Mouse (Mus musculus): ENCODE data around the gene Trp53rkb. TPM values are rescaled to one million over a fixed set of nuclear protein-coding genes. Genes with fewer than 3 reads are reported as not detected.

Trp53rkb gene
- total and polyA plus RNA-seq, 3 experiments = 7.0 to 9.1 (median 7.1) TPM

DNA sequence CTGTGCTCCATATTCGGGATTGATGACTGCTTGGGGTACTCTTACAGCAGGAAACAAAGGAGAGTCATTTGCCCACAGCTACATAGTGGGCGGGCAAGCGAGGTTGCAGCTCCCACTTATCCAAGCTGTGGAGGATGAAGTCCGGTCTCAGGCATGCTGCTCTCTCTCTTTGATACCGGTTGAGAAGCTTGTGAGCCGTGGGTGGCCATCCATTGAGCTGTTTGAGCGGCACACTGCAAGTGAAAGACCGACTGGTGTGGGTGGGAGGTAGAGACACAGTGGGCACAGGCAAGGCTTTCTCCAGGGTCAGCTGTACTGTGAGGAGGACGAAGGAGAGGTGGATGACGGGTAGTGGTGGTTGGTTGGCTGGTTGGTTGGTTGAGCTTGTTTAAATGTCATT, 18.5 kb downstream of the Trp53rkb start:
- Histone ChIP-seq H3K9ac (ENCODE audit: insufficient read depth, low read depth) (no peak overlapping the region), H3K9me3 (replicated peaks; ENCODE audit: low read length) (peaks cover 6% of the 10 kb centered on the region), H3K4me1 (ENCODE audit: control insufficient read depth in 1 of 2, insufficient read depth in 2 of 2) (peaks cover 0 to 25% of the 10 kb centered on the region in 2 experiments; a peak in 3 of 4 replicates), H3K36me3 (replicated peaks in 1 of 2; ENCODE audit: control insufficient read depth in 1 of 2, insufficient read depth in 1 of 2, low read length in 1 of 2) (peaks cover 0 to 14% of the 10 kb centered on the region in 2 experiments), H3K4me3 (replicated peaks in 1 of 3; ENCODE audit: low read depth in 2 of 3, low read length in 2 of 3, poor library complexity in 1 of 3) (no peak overlapping the region), H3K4me2 (ENCODE audit: insufficient read depth, low read depth, poor library complexity, severe bottlenecking) (no peak overlapping the region), H3K79me2 (replicated peaks; ENCODE audit: control insufficient read depth, extremely low read depth, insufficient read depth, poor library complexity, severe bottlenecking) (peaks cover 9% of the 10 kb centered on the region; the same call in 1 of the 2 replicates), H3K27me3 (replicated peaks) (no peaks in the 10 kb centered on the region), H3K27ac (ENCODE audit: insufficient read depth, low read depth) (no peak overlapping the region)
- in situ Hi-C loops (cut with MboI; ENCODE audit: low pct_ligation_motif_present, low pct_unique_long_range_greater_than_20kb, low sequenced_read_pairs) (no loop called here), dilution Hi-C loops (cut with MboI; ENCODE audit: extremely low pct_ligation_motif_present, extremely low pct_unique_long_range_greater_than_20kb, low sequenced_read_pairs) (no loop called here)
- TF ChIP-seq CTCF (conservative IDR thresholded peaks at IDR 0.05 in 1 of 2, IDR thresholded peaks at IDR 0.05 in 1 of 2; ENCODE audit: low read depth in 2 of 2, low read length in 2 of 2) (no peak), ZC3H11A (IDR thresholded peaks at IDR 0.05; ENCODE audit: low read depth, low read length) (no peak), ZMIZ1 (IDR thresholded peaks at IDR 0.05; ENCODE audit: low read depth, low read length) (no peak), ZNF384 (IDR thresholded peaks at IDR 0.05; ENCODE audit: low read depth, low read length) (no peak), POLR2A (IDR thresholded peaks at IDR 0.05; ENCODE audit: low read depth, low read length) (no peak), SIN3A (IDR thresholded peaks at IDR 0.05; ENCODE audit: low read length) (no peak), UBTF (IDR thresholded peaks at IDR 0.05; ENCODE audit: low read depth, low read length) (no peak), SMC3 (IDR thresholded peaks at IDR 0.05; ENCODE audit: low read depth, low read length) (no peak), MXI1 (IDR thresholded peaks at IDR 0.05; ENCODE audit: low read depth, low read length) (no peak), CHD2 (IDR thresholded peaks at IDR 0.05; ENCODE audit: low read length) (no peak), NRF1 (IDR thresholded peaks at IDR 0.05; ENCODE audit: low read depth, low read length) (no peak), JUN (IDR thresholded peaks at IDR 0.05; ENCODE audit: insufficient read depth, low read depth, low read length) (no peak)
- DNase-seq (ENCODE audit: extremely low read depth) = no peak

DNA sequence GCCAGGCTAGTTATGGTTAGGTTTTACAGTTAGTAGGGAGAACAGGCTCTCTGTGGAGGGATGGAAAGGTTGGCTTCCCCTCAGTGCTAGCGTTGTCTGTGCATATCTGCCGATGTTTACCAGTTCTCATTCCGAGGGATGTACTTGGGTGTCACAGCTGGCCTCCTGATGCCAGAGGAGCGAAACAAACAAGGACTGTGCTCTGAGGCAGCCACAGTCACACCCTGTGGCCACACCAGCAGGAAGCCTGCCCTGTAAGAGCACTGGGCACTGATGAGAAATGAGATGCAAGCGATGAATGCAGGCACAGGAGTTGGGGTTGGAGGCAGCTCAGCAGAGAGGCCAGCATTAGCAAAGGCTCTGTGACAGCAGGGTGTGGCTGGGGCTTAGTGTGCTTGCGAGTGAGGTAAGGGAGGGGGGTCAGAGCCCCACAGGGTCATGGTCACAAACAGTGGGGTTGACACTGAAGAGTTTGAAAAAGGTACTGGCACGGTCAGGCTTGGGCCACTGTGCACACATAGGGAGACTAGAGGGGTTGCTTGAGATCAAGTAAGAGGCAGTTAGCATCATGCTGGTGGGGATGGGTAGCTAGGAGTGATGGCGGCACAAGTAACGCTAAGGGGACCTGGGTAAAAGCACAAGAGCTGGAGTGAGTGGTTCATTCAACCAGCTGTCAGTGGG, 26.3 kb downstream of the Trp53rkb start:
- H3K27me3 ChIP-seq (replicated peaks) = no peaks in the 10 kb centered on the region
- in situ Hi-C loops (cut with MboI; ENCODE audit: low pct_ligation_motif_present, low pct_unique_long_range_greater_than_20kb, low sequenced_read_pairs) = no loop called here
- dilution Hi-C loops (cut with MboI; ENCODE audit: extremely low pct_ligation_motif_present, extremely low pct_unique_long_range_greater_than_20kb, low sequenced_read_pairs) = no loop called here
- H3K79me2 ChIP-seq (replicated peaks; ENCODE audit: control insufficient read depth, extremely low read depth, insufficient read depth, poor library complexity, severe bottlenecking) = no peaks in the 10 kb centered on the region
- peaks cover 0 to 22% of the 10 kb centered on the region in 2 experiments for H3K36me3 ChIP-seq (replicated peaks in 1 of 2; ENCODE audit: control insufficient read depth in 1 of 2, insufficient read depth in 1 of 2, low read length in 1 of 2)
- H3K9me3 ChIP-seq (replicated peaks; ENCODE audit: low read length) = no peaks in the 10 kb centered on the region
- H3K4me1 ChIP-seq (ENCODE audit: control insufficient read depth in 1 of 2, insufficient read depth in 2 of 2) = peaks cover 18 to 46% of the 10 kb centered on the region in 2 experiments
- no peak overlapping the region for H3K27ac ChIP-seq (ENCODE audit: insufficient read depth, low read depth)
- H3K4me2 ChIP-seq (ENCODE audit: insufficient read depth, low read depth, poor library complexity, severe bottlenecking) = no peak overlapping the region
- H3K4me3 ChIP-seq (replicated peaks in 1 of 3; ENCODE audit: low read depth in 2 of 3, low read length in 2 of 3, poor library complexity in 1 of 3) = no peak overlapping the region
- no peak overlapping the region for H3K9ac ChIP-seq (ENCODE audit: insufficient read depth, low read depth)
- TF ChIP-seq ELF1 (IDR thresholded peaks at IDR 0.05; ENCODE audit: low read depth, low read length) (no peak), CHD2 (IDR thresholded peaks at IDR 0.05; ENCODE audit: low read length) (no peak), USF2 (conservative IDR thresholded peaks at IDR 0.05; ENCODE audit: low read depth, low read length) (no peak), ZC3H11A (IDR thresholded peaks at IDR 0.05; ENCODE audit: low read depth, low read length) (no peak), NELFE (IDR thresholded peaks at IDR 0.05; ENCODE audit: low read depth, low read length) (no peak), SMC3 (IDR thresholded peaks at IDR 0.05; ENCODE audit: low read depth, low read length) (no peak), RCOR1 (conservative IDR thresholded peaks at IDR 0.05; ENCODE audit: low read depth, low read length) (no peak), USF1 (IDR thresholded peaks at IDR 0.05; ENCODE audit: low read depth, low read length) (no peak), RAD21 (IDR thresholded peaks at IDR 0.05; ENCODE audit: low read depth, low read length) (no peak), ZNF384 (IDR thresholded peaks at IDR 0.05; ENCODE audit: low read depth, low read length) (no peak), MAZ (IDR thresholded peaks at IDR 0.05; ENCODE audit: low read depth, low read length) (no peak), NRF1 (IDR thresholded peaks at IDR 0.05; ENCODE audit: low read depth, low read length) (no peak), SIN3A (IDR thresholded peaks at IDR 0.05; ENCODE audit: low read length) (no peak), UBTF (IDR thresholded peaks at IDR 0.05; ENCODE audit: low read depth, low read length) (no peak), MEF2A (IDR thresholded peaks at IDR 0.05; ENCODE audit: borderline replicate concordance, low read depth, low read length) (no peak), JUND (conservative IDR thresholded peaks at IDR 0.05; ENCODE audit: low read depth, low read length) (no peak), EP300 (IDR thresholded peaks at IDR 0.05; ENCODE audit: low read length) (no peak), TCF12 (IDR thresholded peaks at IDR 0.05; ENCODE audit: low read depth, low read length) (no peak), ZMIZ1 (IDR thresholded peaks at IDR 0.05; ENCODE audit: low read depth, low read length) (no peak), HCFC1 (IDR thresholded peaks at IDR 0.05; ENCODE audit: low read depth, low read length) (no peak)
- DNase-seq (ENCODE audit: extremely low read depth) = no peak

All from CH12.LX (cell line).